ENCODE assay signal across 27 mouse cellular contexts in the genomic region with DNA sequence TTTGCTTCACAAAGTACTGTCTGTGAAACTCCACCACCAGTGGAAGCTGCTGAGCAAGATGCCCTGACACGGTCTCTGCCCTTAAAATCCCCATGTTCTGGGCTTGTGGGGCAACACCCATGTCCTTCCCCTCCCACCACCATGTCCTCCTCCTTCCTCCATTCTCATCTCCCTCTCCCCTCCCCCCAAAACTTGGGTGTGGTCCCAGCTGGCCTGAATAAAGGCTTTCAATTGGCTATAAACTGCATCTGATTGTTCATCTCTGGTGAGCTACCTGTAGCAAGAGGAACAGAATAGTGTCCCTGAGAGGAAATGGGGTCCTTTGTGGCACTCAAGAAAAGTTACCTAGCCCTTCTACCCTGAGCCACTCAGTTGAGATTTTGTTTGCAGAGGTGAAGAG.
"Had no signal": no experiment of that assay in that cellular context is flagged by ENCODE, and none has a peak within 500 bp of the region (broad histone marks: within the 10 kb centered on the region; RNA-seq: fewer than 3 reads in every experiment).

No protein-coding gene starts in this region.

- H3K4me2 ChIP-seq: embryonic facial prominence, embryonic 12.5 days; embryonic facial prominence, embryonic 13.5 days; embryonic facial prominence, embryonic 15.5 days; forebrain, embryonic 12.5 days; forebrain, embryonic 13.5 days; forebrain, embryonic 15.5 days; heart, embryonic 11.5 days; heart, embryonic 12.5 days had no signal

- H3K27me3 ChIP-seq: embryonic facial prominence, embryonic 12.5 days; embryonic facial prominence, embryonic 13.5 days; embryonic facial prominence, embryonic 15.5 days; forebrain, embryonic 12.5 days; forebrain, embryonic 13.5 days; forebrain, embryonic 15.5 days; heart, embryonic 12.5 days had no signal

- H3K27ac ChIP-seq: embryonic facial prominence, embryonic 10.5 days; embryonic facial prominence, embryonic 12.5 days; embryonic facial prominence, embryonic 13.5 days; embryonic facial prominence, embryonic 15.5 days; forebrain, embryonic 10.5 days; forebrain, embryonic 12.5 days; forebrain, embryonic 13.5 days; forebrain, embryonic 15.5 days; gastrocnemius, adult 2 months; heart, adult 2 months; heart, embryonic 10.5 days had no signal

- H3K4me1 ChIP-seq: embryonic facial prominence, embryonic 12.5 days; embryonic facial prominence, embryonic 13.5 days; embryonic facial prominence, embryonic 15.5 days; forebrain, embryonic 10.5 days; forebrain, embryonic 12.5 days; forebrain, embryonic 13.5 days; forebrain, embryonic 15.5 days; heart, embryonic 10.5 days; heart, embryonic 12.5 days had no signal

- DNase-seq: cerebellum, postnatal 10 days; cerebellum, postnatal 14 days; cerebellum, postnatal 25 days; cerebellum, postnatal 36 days; embryo, embryonic 11 days; gastrocnemius, adult 2 months; gastrocnemius, postnatal 10 days; gastrocnemius, postnatal 14 days; gastrocnemius, postnatal 25 days; gastrocnemius, postnatal 36 days; heart, adult 11 months; heart, adult 18-20 months; heart, adult 2 months had no signal

- H3K9ac ChIP-seq: embryonic facial prominence, embryonic 12.5 days; embryonic facial prominence, embryonic 13.5 days; embryonic facial prominence, embryonic 15.5 days; forebrain, embryonic 12.5 days; forebrain, embryonic 13.5 days; forebrain, embryonic 15.5 days; heart, embryonic 12.5 days had no signal

- H3K9me3 ChIP-seq: embryonic facial prominence, embryonic 15.5 days; forebrain, embryonic 15.5 days had no signal

- ATAC-seq: forebrain, embryonic 13.5 days; forebrain, embryonic 14.5 days; forebrain, embryonic 15.5 days; forebrain, embryonic 16.5 days had no signal

- H3K36me3 ChIP-seq: embryonic facial prominence, embryonic 10.5 days; embryonic facial prominence, embryonic 12.5 days; embryonic facial prominence, embryonic 13.5 days; embryonic facial prominence, embryonic 15.5 days; forebrain, embryonic 10.5 days; forebrain, embryonic 12.5 days; forebrain, embryonic 15.5 days; heart, embryonic 10.5 days; heart, embryonic 12.5 days had no signal

- H3K4me3 ChIP-seq: embryonic facial prominence, embryonic 10.5 days; embryonic facial prominence, embryonic 12.5 days; embryonic facial prominence, embryonic 13.5 days; embryonic facial prominence, embryonic 15.5 days; erythroblast, embryonic 14.5 days; forebrain, embryonic 10.5 days; forebrain, embryonic 12.5 days; forebrain, embryonic 13.5 days; forebrain, embryonic 15.5 days; gastrocnemius, adult 2 months; heart, adult 2 months; heart, embryonic 10.5 days; heart, embryonic 12.5 days had no signal
